Mouse (Mus musculus): ENCODE results near the gene Nos2. TPM values are rescaled to one million over a fixed set of nuclear protein-coding genes. Genes with fewer than 3 reads are reported as not detected.

Gene Nos2
- total RNA-seq (2021) = under 1 TPM; 0.31 to 0.54 TPM

DNA sequence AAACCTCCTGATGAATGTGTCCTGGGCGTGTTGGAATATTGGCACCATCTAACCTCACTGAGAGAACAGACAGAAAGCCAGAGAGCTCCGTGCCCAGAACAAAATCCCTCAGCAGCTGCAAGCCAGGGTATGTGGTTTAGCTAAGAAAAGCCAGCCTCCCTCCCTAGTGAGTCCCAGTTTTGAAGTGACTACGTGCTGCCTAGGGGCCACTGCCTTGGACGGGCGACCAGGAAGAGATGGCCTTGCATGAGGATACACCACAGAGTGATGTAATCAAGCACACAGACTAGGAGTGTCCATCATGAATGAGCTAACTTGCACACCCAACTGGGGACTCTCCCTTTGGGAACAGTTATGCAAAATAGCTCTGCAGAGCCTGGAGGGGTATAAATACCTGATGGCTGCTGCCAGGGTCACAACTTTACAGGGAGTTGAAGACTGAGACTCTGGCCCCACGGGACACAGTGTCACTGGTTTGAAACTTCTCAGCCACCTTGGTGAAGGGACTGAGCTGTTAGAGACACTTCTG lies at the start of gene Nos2:
Gene Nos2, plus strand, starts transcription at position 377 of the 529 bp plus-strand sequence.
- DNase-seq (ENCODE audit: extremely low spot score in 1 of 2, low spot score in 1 of 2) = no peak

DNA sequence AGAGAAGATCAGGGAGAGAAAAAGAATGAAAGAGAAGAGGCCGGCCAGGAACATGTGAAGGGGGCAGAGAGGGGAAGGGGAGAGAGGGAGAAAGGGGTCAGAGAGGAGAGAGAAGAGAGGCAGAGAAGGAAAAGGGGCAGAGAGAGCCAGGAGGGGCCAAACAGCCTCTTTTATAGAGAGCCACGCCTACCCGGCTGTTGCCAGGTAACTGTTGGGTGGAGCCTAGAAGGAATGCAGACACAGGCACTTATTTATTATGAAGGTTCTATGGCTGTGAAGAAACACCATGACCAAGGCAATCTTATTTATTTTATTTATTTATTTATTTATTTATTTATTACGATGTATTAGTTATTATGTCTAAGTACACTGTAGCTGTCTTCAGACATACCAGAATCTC lies 49.7 kb upstream of the Nos2 start:
- no peak for DNase-seq (ENCODE audit: extremely low spot score in 1 of 2, low spot score in 1 of 2)

DNA sequence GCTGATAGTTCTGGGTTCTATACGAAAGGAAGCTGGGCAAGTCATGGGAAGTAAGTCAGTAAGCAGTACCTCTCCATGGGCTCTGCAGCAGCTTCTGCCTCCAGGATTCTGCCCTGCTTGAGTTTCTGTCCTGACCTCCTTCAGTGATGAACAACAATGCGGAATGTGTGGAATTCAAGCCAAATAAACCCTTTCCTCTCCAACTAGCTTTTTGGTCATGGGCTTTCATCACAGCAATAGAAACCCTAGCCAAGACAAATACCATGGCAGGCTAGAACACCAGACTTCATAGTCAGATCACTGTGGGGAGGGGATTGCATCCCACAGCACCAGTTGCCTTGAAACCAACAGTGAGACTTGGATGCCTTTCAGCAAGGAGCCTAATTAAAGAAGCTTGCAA lies 47.8 kb upstream of the Nos2 start:
- no peak for DNase-seq (ENCODE audit: extremely low spot score in 1 of 2, low spot score in 1 of 2)

DNA sequence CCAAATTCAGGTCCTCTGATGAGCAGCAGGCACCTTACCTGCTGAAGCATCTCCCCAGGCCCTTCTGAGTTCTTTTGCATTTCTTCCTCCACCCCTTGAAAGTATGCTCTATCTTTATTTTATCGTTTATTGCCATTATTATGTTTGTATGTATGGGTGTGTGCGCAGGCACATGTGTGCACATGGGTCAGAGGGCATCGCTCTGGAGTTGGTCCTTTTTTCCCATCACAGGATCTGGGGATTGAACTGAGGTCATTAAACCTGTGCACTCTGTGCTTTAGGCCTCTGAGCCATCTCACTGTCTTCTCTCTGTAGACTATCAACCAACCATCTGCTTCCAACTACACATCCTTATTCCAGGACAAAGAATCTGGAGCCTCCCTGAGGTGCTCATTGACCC lies 40.9 kb upstream of the Nos2 start:
- DNase-seq (ENCODE audit: extremely low spot score in 1 of 2, low spot score in 1 of 2) = no peak

DNA sequence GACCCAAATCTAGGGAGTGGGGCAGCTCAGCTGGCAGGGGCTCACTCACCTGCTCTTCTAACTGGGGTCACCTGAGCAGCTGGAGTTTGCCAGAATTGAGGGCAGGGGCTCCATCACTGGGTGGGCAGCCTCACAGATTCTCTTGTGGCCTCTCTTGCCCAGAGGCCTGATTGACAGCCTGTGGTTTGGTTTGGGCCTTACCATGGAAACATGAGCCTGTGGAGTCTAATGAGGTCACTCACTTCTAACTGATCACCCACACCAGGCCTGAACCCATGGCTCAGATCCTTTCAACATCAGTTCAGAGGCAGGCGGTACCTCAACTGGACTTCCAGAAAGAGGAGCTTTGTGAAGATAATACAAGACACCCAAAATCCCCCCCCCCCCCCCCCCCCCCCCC lies 33.9 kb upstream of the Nos2 start:
- no peak for DNase-seq (ENCODE audit: extremely low spot score in 1 of 2, low spot score in 1 of 2)

DNA sequence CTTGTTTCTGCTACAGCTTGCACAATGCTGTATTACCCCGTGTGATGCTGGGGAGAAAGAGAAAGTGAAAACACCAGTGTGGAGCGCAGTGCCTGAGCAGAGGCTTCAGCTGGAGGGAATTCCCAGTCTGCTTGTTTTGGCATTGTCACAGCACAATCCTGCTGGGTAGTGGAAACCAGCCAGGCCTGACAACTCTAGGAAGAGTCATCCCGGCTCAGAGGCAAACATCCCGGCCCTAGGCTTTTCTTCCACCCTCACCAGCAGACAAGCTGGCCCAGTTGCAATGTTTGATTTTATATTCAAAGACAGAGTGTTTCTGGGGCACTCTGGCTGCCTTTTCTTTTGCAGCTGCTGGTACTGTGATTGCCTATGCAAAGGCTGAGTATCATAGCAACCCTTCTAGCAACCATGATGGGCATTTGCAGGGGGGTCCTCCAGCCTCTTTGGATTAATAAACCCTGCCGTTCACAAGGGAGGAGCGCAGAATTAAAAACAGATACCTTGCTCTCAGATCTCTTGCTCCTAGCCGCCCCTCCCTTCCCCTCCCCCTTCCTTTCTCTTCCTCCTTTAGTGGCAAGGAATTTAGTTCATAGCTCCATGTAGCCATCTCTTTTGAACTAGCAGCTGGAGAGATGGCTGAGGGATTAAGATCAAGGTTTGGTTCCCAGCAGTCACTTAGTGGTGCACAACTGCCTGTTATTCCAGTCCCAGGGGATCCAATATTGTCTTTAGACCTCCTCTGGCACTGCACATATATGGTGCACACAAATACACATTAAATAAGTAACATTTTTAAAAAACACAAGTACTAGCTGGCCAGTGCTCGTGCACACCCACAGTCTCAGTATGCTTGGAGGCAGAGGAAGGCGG lies 33.2 kb upstream of the Nos2 start:
- peak; percentile 60 to 71 for DNase-seq (ENCODE audit: extremely low spot score in 1 of 2, low spot score in 1 of 2)

DNA sequence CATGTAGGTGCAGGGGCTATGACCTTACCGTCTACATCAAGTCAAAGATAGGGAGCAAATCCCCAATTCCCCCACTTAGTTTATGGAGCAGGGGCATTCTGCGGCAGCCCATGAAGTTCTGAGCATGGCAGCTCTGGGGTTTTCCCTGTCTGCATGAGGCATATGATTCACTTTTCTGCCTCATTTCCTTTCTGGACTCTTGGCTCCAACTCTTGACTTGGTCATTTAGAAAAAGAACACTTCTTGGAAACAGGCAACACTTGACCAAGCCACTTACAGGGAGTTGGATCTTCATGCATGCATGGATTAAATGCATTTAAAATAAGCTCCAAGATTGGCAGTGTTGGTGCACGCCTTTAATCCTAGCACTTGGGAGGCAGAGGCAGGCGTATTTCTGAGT lies 31.4 kb upstream of the Nos2 start:
- no peak for DNase-seq (ENCODE audit: extremely low spot score in 1 of 2, low spot score in 1 of 2)

DNA sequence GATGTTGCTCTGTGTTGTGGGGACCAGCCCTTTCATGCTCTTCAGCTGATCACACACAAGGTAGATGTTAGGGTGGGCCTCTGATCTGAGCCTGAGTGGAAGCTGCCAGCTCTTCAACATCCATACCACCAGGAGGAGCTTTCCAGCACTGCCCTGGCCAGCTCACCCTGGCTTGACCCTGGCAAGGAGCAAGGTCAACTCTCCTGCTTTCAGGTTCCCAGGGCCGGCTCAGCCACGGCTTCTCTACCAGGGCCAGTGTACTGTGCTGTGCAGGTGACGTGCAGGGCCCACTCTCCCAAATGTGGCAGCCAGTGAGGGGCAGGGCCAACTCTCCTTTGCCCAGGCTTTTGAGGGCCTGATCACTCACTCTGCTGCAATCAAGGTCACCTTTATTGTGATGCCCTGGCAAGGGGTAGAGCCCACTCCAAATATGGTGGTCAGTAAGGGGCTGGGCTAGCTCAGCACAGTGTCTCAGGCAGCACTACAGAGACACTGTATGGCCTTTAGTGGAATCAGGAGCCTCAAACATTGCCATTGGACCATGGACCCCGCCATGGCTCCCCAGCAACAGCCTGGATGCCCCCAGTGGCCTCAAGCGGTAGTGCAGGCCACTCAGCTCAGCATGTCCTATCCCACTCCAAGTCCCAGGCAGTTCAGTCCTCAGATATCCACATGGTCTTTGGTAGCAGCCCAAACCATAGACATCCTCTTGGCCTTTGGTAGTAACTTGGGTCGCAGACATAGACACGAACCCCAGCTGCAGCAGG lies 24.0 kb upstream of the Nos2 start:
- DNase-seq (ENCODE audit: extremely low spot score in 1 of 2, low spot score in 1 of 2) = peak in 1 of 2 experiments; percentile 4

DNA sequence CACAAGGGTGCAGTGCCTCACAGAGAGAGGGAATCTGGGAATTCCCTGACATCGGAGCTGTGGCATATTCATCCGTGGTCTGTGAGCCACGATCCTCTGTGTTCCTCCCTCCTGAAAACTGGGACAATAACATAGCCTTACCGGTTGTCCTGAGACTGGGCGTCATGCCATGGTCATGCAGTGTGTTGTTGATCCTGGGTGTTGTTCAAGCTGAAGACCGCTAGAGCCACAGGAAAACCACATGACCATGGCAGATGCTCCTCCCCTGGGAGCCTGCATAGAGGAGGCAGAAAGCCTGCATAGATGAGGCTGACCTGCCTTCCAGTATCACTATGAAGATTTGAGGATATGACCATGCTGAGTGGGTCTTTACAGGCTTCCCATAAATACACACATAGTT lies 5.1 kb upstream of the Nos2 start:
- DNase-seq (ENCODE audit: extremely low spot score in 1 of 2, low spot score in 1 of 2) = no peak

DNA sequence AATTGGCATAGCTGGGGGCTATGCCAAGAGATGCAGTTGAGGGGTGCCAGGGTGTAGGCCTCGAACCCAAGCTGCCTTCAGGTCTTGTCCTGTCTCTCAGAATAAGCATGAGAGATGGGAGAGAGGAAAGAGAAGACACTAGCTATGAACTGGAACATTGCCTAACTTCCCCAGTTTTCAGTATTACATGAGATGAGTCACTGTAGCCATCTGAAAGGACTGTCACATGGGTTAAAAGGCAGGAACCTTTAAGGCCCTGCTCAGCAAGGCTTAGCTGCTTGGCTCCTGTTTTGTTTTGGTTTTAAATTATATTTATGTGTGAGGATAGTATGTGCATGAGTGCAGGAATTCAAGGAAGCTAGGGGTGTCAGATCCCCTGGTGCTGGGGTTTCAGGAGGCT lies 4.2 kb upstream of the Nos2 start:
- no peak for DNase-seq (ENCODE audit: extremely low spot score in 1 of 2, low spot score in 1 of 2)

DNA sequence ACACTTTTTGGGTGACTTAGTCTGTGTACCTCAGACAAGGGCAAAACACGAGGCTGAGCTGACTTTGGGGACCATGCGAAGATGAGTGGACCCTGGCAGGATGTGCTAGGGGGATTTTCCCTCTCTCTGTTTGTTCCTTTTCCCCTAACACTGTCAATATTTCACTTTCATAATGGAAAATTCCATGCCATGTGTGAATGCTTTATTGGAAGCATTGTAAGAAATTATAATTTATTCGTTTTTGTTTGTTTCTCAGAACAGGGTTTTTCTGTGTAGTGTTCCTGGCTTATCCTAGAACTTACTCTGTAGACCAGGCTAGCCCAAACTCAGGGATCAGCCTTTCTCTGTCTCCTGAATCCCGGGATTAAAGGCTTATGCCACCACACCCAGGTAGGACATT lies 842 bp upstream of the Nos2 start:
- no peak for DNase-seq (ENCODE audit: extremely low spot score in 1 of 2, low spot score in 1 of 2)

DNA sequence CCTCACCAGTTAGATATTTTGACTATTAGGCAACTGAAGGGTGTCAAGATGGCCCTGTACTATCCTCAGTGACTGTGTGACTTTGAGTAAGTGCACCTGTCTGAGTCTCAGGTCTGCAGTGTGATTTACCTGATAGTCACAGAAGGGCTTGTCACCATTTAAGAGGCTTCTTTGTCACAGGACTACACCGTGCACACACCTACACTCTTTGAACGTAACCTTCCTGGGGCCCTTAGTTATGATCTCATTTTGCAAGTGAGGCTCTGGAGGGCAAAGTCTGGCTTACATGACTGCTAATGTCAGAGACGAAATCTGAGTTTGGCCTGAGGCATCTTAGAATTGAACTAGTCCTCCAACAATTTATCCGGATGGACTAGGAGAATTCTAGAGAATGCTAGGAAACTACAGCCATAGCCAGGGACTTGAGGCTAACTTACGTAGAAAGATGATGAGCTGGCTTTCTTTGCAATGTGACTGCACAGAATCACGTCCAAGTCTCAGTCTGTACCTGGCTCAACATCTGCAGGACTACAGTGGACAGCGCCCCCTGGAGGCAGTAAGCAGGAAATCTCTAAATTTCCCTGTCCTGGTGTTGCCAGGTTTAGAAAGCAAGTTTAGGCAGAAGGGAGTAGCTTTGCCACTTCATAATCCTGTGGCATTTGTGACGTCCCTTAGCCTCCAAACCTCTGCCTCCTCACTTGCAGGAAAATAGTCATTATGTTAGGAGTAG lies 2.3 kb downstream of the Nos2 start:
- DNase-seq (ENCODE audit: extremely low spot score in 1 of 2, low spot score in 1 of 2) = peak; percentile 9 to 21

DNA sequence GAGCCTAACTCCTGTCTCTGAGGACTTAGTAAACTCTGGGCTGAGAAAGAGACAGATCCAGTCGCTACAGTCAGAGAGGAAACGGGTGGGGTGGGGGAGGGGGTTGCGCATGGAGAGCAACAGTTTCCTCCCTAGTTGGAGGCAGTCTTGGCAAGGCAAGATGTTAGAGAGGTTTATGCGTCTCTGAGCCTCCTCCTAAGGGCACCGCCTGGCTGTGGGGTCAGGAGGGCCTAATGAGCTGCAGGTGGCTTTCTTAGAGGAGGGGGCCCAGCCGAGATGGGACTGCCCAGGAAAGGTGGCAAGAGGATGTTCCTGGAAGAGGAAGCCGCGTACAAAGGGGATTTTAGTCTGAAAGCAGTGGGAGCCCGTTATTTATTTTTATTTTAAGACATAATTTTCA lies 3.5 kb downstream of the Nos2 start:
- DNase-seq (ENCODE audit: extremely low spot score in 1 of 2, low spot score in 1 of 2) = no peak

DNA sequence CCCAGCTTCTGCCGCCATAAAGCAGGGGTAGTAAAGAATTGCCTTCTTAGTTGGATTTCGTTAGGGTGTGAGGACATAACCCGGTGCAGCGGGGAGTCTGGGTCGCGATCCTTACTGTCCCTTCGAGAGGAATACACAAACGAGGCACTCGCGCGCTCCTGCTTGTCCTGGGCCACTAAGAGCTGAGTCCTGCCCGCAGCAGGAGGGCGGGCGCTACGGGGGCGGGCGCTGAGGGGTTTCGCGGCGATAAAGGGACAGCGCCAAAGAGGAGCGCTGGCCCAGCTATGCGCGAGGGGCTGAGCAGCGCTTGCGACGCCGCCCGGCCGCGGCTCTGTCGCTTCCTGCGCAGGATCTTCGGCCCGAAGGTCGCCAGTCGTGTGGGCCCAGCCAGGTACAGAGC lies 4.3 kb downstream of the Nos2 start:
- DNase-seq (ENCODE audit: extremely low spot score in 1 of 2, low spot score in 1 of 2) = no peak

DNA sequence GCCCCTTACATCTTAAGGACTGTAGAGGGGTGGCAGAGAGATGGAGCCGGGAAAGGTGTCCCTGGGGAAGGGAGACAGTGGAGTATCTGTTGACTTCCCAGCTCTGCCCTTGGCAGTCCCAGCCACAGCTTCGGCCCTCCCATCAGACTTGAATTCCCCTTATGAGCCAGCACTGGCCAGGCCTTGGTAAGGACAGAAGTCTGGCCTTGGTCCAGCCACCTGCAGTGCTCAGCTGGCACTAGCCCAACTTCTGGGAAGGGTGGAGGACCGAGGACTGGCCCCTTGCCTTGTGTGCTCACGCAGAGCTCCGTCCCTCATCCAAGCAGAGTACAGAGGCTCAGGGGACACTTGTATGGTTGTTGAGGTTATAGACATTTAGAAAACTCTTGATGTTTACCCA lies 8.8 kb downstream of the Nos2 start:
- DNase-seq (ENCODE audit: extremely low spot score in 1 of 2, low spot score in 1 of 2) = peak; percentile 11 to 40

DNA sequence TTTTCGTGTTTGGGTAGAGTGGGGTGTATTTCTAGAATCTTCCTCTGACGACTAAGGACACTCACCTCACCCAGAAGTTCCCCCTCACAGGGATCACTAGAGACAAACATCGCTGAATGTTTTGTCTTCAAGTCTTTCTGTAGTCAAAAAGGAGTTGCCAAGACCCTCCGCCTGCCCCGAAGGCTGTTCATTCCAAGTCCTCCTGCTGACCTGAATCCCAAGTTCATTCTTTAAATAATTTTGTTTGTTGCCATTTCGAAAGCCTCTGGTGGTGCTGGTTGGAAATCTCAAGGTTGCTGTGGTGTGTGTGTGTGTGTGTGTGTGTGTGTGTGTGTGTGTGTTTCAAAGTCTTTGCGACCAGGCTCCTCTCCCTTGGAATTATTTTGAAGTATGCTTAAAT lies 13.7 kb downstream of the Nos2 start:
- no peak for DNase-seq (ENCODE audit: extremely low spot score in 1 of 2, low spot score in 1 of 2)

DNA sequence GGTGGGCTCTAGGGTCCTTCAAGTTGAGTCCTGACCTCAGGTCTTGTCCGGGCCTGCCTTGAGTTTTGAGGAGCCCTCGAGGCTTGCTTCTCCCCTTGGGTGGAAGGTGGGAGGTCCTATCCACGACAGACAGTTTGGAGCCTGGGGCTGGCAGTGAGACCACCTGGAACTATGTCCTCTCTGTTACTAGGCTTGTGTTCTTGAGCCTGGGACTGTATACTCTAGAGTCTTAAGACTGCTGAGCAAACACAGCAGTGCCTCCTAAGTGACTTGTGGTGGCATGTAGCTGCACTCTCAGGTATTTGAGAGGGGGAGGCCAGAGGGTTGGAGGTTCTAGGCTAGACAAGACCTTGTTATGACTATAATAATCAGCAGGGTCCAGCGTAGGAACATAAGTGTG lies 14.1 kb downstream of the Nos2 start:
- DNase-seq (ENCODE audit: extremely low spot score in 1 of 2, low spot score in 1 of 2) = no peak

DNA sequence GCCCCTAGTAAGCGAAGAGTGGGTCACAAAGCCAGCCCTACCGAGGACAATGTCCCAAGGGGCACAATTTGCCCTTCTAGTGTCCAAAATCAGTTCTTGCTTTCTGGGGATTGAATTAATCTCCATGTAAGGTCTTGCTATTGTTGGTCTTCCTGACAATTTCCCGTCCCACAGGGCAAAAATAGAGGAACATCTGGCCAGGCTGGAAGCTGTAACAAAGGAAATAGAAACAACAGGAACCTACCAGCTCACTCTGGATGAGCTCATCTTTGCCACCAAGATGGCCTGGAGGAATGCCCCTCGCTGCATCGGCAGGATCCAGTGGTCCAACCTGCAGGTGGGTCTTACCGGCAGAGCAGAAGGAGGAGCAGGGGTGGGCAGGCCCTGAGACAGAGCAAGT lies 14.6 kb downstream of the Nos2 start:
- no peak for DNase-seq (ENCODE audit: extremely low spot score in 1 of 2, low spot score in 1 of 2)

DNA sequence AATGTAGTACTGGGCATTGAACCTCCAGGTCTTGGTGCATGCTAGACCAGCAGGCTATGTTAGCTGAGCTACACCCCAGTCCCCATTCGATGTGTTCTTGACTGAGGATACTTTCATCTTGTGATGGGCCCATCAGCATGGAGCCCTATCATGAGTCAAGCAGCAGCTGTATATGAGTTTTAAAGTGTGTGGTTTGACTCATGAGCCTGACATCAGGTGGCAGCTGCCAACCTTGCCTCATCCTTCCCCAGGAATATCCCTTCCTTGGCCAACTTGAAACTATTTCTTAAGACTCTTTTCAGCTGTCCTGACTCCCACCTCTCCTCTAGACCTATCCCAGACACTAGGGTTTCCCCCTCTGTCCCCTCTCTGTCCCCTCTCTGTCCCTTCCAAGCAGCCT lies 22.5 kb downstream of the Nos2 start:
- no peak for DNase-seq (ENCODE audit: extremely low spot score in 1 of 2, low spot score in 1 of 2)

DNA sequence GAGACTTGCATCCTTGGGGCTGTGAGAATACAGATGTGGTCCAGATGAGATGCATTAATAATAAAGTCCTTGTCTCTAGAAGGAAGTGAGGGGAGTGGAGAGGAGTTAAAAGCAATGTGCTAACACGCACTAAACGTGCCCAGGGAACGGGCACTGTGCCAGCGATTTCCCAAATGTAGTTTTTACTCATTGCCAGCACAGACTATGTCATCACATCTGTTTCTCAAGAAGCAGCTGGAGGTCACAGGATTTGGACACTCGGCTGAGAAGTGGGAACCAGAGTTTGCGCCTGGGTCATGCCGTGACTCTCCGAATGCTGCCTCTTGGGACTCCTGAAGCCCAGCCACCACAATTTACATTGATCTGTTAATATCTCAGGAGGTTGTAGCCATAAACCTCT lies 29.8 kb downstream of the Nos2 start:
- peak in 1 of 2 experiments; percentile 8 for DNase-seq (ENCODE audit: extremely low spot score in 1 of 2, low spot score in 1 of 2)

DNA sequence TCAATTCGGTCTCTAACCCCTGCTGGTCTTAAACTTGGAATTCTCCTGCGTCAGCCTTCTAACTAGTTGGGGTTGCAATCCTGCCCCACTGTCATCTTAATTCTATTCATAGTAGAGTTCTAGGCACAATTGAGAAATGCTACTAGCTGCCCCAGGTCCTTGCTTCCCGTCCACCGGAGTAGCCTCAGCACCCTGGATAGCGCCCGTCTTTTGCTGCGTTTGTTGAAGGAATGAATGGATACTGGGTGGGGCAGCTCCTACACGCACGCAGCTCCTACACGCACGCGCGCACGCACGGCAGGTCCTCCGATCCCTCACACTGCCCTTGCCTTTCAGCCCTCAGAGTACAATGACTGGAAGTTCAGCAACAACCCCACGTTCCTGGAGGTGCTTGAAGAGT lies 31.9 kb downstream of the Nos2 start:
- peak in 1 of 2 experiments; percentile 21 for DNase-seq (ENCODE audit: extremely low spot score in 1 of 2, low spot score in 1 of 2)
